Mouse (Mus musculus) heart, embryonic 16.5 days (tissue): ENCODE measurements around the gene Arl6ip5. TPM values are rescaled to one million over a fixed set of nuclear protein-coding genes. Genes with fewer than 3 reads are reported as not detected.

Source experiments
- ATAC-seq: fragments of 200-750 bp; cut with Nextera tagmentation; replicated peaks from 2 replicates; pipeline ENCODE4 v1.8.0; 2017; ENCODE audit warnings: moderate number of reproducible peaks; ENCODE audit not compliant: insufficient read depth, low FRiP score; ENCODE audit errors: extremely low read depth
- H3K27ac ChIP-seq: fragments of 300-500 bp; sonication (generic); 2 replicates; pipeline ENCODE4 v1.5.1; 2014; ENCODE audit warnings: mild to moderate bottlenecking, low read length, control low read depth, moderate library complexity
- H3K27me3 ChIP-seq: fragments of 300-500 bp; sonication (generic); 2 replicates; pipeline ENCODE4 v1.6.1; 2014; ENCODE audit warnings: low read length, mixed read lengths; ENCODE audit not compliant: control insufficient read depth, insufficient read depth
- H3K36me3 ChIP-seq: fragments of 300-500 bp; sonication (generic); 2 replicates; pipeline ENCODE4 v1.6.1; 2014; ENCODE audit not compliant: control insufficient read depth, insufficient read depth
- H3K4me1 ChIP-seq: fragments of 300-500 bp; sonication (generic); 2 replicates; pipeline ENCODE4 v1.6.1; 2014; ENCODE audit warnings: low read length, mixed read lengths; ENCODE audit not compliant: control insufficient read depth, insufficient read depth
- H3K4me2 ChIP-seq: fragments of 300-500 bp; sonication (generic); 2 replicates; pipeline ENCODE4 v1.6.1; 2014; ENCODE audit warnings: low read depth, mild to moderate bottlenecking, control low read depth, low read length
- H3K4me3 ChIP-seq: fragments of 300-500 bp; sonication (generic); 2 replicates; pipeline ENCODE4 v1.5.1; 2014; ENCODE audit warnings: mild to moderate bottlenecking, control low read depth, low read length
- H3K9ac ChIP-seq: fragments of 300-500 bp; sonication (generic); 2 replicates; pipeline ENCODE4 v1.6.1; 2014; ENCODE audit warnings: low read length, control low read depth
- H3K9me3 ChIP-seq: fragments of 300-500 bp; sonication (generic); replicated peaks from 2 replicates; pipeline ENCODE4 v1.6.1; 2016; ENCODE audit warnings: low read length; ENCODE audit not compliant: control insufficient read depth
- WGBS: fragments of 180-500 bp; shearing (Covaris S2); extraction: QIAGEN DNeasy Blood & Tissue Kit; methylation state at CpG from one replicate; pipeline ENCODE4 v1.1.7; 2014; 5-methylcytosine and 5-hydroxymethylcytosine counted together
- polyA plus RNA-seq: library from polyadenylated mRNA; unstranded; fragments of >200 nt; fragmentation: Nextera tagmentation; extraction: Ambion mirVana; gene quantifications from 2 replicates; pipeline ENCODE4 v1.2.1, GENCODE M21; 2015

The Arl6ip5 gene
- polyA plus RNA-seq, 1 experiment from 2014 or later: 107 TPM

- Histone ChIP-seq H3K4me2 (no peak overlapping the region), H3K36me3 (no peaks in the 10 kb centered on the region), H3K4me1 (peaks cover 10% of the 10 kb centered on the region), H3K27ac (no peak overlapping the region), H3K27me3 (no peaks in the 10 kb centered on the region), H3K9me3 (no peaks in the 10 kb centered on the region), H3K4me3 (no peak overlapping the region), H3K9ac (no peak overlapping the region)
- no peak for ATAC-seq
- WGBS: 60% methylated on average over 16 of the region's 16 CpGs
These were observed 62.7 kb downstream of the Arl6ip5 start for GRCm38 (mm10) chr6:97273058-97273710.

GRCm38 (mm10) chr6:97273777-97274176 is 63.3 kb downstream of the Arl6ip5 start:
- Histone ChIP-seq H3K4me1 (peaks cover 16% of the 10 kb centered on the region), H3K9me3 (no peaks in the 10 kb centered on the region), H3K27me3 (no peaks in the 10 kb centered on the region), H3K27ac (no peak overlapping the region), H3K4me3 (no peak overlapping the region), H3K9ac (no peak overlapping the region), H3K36me3 (no peaks in the 10 kb centered on the region), H3K4me2 (no peak overlapping the region)
- no peak for ATAC-seq
- 72% methylated on average over 3 of the region's 3 CpGs for WGBS

- 63% methylated on average over 4 of the region's 4 CpGs for WGBS
- no peak for ATAC-seq
- no peak overlapping the region for H3K27ac ChIP-seq
These were observed 65.3 kb downstream of the Arl6ip5 start for GRCm38 (mm10) chr6:97275760-97276159.

GRCm38 (mm10) chr6:97276366-97276765 is 65.9 kb downstream of the Arl6ip5 start:
- H3K4me1 ChIP-seq: peaks cover 17% of the 10 kb centered on the region
- no peak for ATAC-seq
- no peaks in the 10 kb centered on the region for H3K27me3 ChIP-seq
- H3K4me2 ChIP-seq: no peak overlapping the region
- H3K4me3 ChIP-seq: no peak overlapping the region
- H3K9me3 ChIP-seq: no peaks in the 10 kb centered on the region
- 42% methylated on average over 4 of the region's 4 CpGs for WGBS
- no peak overlapping the region for H3K9ac ChIP-seq
- no peaks in the 10 kb centered on the region for H3K36me3 ChIP-seq
- H3K27ac ChIP-seq: no peak overlapping the region

More at GRCm38 (mm10) chr6:97275760-97276159, 65.3 kb downstream of the Arl6ip5 start:
- H3K36me3 ChIP-seq: no peaks in the 10 kb centered on the region
- no peaks in the 10 kb centered on the region for H3K27me3 ChIP-seq
- H3K4me3 ChIP-seq: no peak overlapping the region
- H3K4me2 ChIP-seq: no peak overlapping the region
- no peak overlapping the region for H3K9ac ChIP-seq
- no peaks in the 10 kb centered on the region for H3K9me3 ChIP-seq
- peaks cover 17% of the 10 kb centered on the region for H3K4me1 ChIP-seq

GRCm38 (mm10) chr6:97276890-97277497 is 66.5 kb downstream of the Arl6ip5 start:
- Histone ChIP-seq H3K9ac (no peak overlapping the region), H3K9me3 (no peaks in the 10 kb centered on the region), H3K4me3 (no peak overlapping the region), H3K27me3 (no peaks in the 10 kb centered on the region), H3K4me2 (no peak overlapping the region), H3K36me3 (no peaks in the 10 kb centered on the region), H3K4me1 (peaks cover 17% of the 10 kb centered on the region), H3K27ac (no peak overlapping the region)
- ATAC-seq: no peak
- WGBS: 52% methylated on average over 5 of the region's 5 CpGs

- 3% methylated on average over 19 of the region's 19 CpGs for whole genome bisulfite sequencing
- peaks cover 16% of the 10 kb centered on the region for H3K4me1 ChIP-seq
- peak overlapping the region; percentile 48 for H3K4me3 ChIP-seq
- no peaks in the 10 kb centered on the region for H3K9me3 ChIP-seq
- no peaks in the 10 kb centered on the region for H3K36me3 ChIP-seq
- peak overlapping the region; percentile 55 for H3K27ac ChIP-seq
- peak; percentile 76 for ATAC-seq
- no peaks in the 10 kb centered on the region for H3K27me3 ChIP-seq
- peak overlapping the region; percentile 85 for H3K4me2 ChIP-seq
- H3K9ac ChIP-seq: peak overlapping the region; percentile 77
These were observed 67.7 kb downstream of the Arl6ip5 start for GRCm38 (mm10) chr6:97278014-97278787.

GRCm38 (mm10) chr6:97278878-97279277 is 68.4 kb downstream of the Arl6ip5 start:
- H3K4me3 ChIP-seq: no peak overlapping the region
- no peak overlapping the region for H3K27ac ChIP-seq
- peaks cover 14% of the 10 kb centered on the region for H3K4me1 ChIP-seq
- H3K9me3 ChIP-seq: no peaks in the 10 kb centered on the region
- H3K36me3 ChIP-seq: no peaks in the 10 kb centered on the region
- no peak overlapping the region for H3K9ac ChIP-seq
- ATAC-seq: no peak
- 54% methylated on average over 6 of the region's 6 CpGs for WGBS
- no peak overlapping the region; the same call in 1 of the 2 replicates for H3K4me2 ChIP-seq
- H3K27me3 ChIP-seq: no peaks in the 10 kb centered on the region
